Comparison of ENCODE assay signal across 20 mouse cellular contexts in genomic region chr6:66419452-66420041, GRCm38 (mm10).
DNase-seq lines count a peak whose midpoint lies in the region; ATAC-seq lines count a peak whose summit lies in the region.
"Had no signal": no experiment of that assay in that cellular context is flagged by ENCODE, and none has a peak within 500 bp of the region (broad histone marks: within the 10 kb centered on the region; RNA-seq: fewer than 3 reads in every experiment).

No protein-coding gene starts in this region.

- 35% methylated on average over 7 of the region's 7 CpGs for WGBS in forebrain, embryonic 11.5 days
- 61% methylated on average over 7 of the region's 7 CpGs for WGBS in forebrain, embryonic 10.5 days
- 47% methylated on average over 7 of the region's 7 CpGs for WGBS in midbrain, embryonic 11.5 days
- 34% methylated on average over 7 of the region's 7 CpGs for WGBS in midbrain, embryonic 16.5 days
- WGBS in hindbrain, embryonic 13.5 days, result 15% methylated on average over 7 of the region's 7 CpGs
- 10% methylated on average over 7 of the region's 7 CpGs for WGBS in neural tube, embryonic 14.5 days

- intact Hi-C loops in left cerebral cortex, postnatal 36 days (cut with DNase I), result no loop called here
- intact Hi-C loops in heart, postnatal 10 days (cut with DNase I), result no loop called here

- ATAC-seq in forebrain, embryonic 11.5 days (replicated peaks; ENCODE audit: low FRiP score), result peak; percentile 54
- peak; percentile 61 for ATAC-seq in midbrain, embryonic 11.5 days (ENCODE audit: low FRiP score)
- ATAC-seq in midbrain, embryonic 16.5 days, result no peak
- ATAC-seq in hindbrain, embryonic 13.5 days (ENCODE audit: low FRiP score), result peak; percentile 24; the same call in 1 of the 2 replicates
- peak; percentile 73; the same call in 1 of the 2 replicates for ATAC-seq in neural tube, embryonic 14.5 days (ENCODE audit: low read depth)
- ATAC-seq: intestine, postnatal 0 days; lung, postnatal 0 days had no signal

- no peak overlapping the region for H3K4me3 ChIP-seq in forebrain, embryonic 11.5 days (ENCODE audit: low read depth, low read length)
- H3K4me3 ChIP-seq in forebrain, embryonic 10.5 days, result no peak overlapping the region
- H3K4me3 ChIP-seq in midbrain, embryonic 11.5 days (ENCODE audit: low read depth, low read length), result no peak overlapping the region
- H3K4me3 ChIP-seq in midbrain, embryonic 16.5 days (ENCODE audit: low read depth, low read length), result no peak overlapping the region
- H3K4me3 ChIP-seq in hindbrain, embryonic 13.5 days, result no peak overlapping the region
- H3K4me3 ChIP-seq in neural tube, embryonic 14.5 days (ENCODE audit: low read depth, low read length), result no peak overlapping the region
- H3K4me3 ChIP-seq: embryonic facial prominence, embryonic 13.5 days; kidney, embryonic 15.5 days; limb, embryonic 15.5 days; megakaryocyte, embryonic 14.5 days had no signal

- no peak for DNase-seq in forebrain, embryonic 11.5 days (ENCODE audit: low spot score)
- DNase-seq in forebrain, embryonic 10.5 days (ENCODE audit: extremely low spot score, low spot score), result no peak
- no peak for DNase-seq in midbrain, embryonic 11.5 days (ENCODE audit: low spot score, missing footprints)
- no peak for DNase-seq in left cerebral cortex, postnatal 36 days (ENCODE audit: low spot score in 2 of 2)
- no peak for DNase-seq in heart, postnatal 10 days
- DNase-seq: adrenal gland, postnatal 14 days; cerebellum, adult 11 months; gastrocnemius, postnatal 14 days; heart, adult 18-20 months; thymus, postnatal 36 days had no signal

- H3K4me1 ChIP-seq in forebrain, embryonic 11.5 days (replicated peaks; ENCODE audit: control insufficient read depth, insufficient read depth, low read length), result no peaks in the 10 kb centered on the region; the same call in 1 of the 2 replicates
- peaks cover 19% of the 10 kb centered on the region for H3K4me1 ChIP-seq in forebrain, embryonic 10.5 days
- H3K4me1 ChIP-seq in midbrain, embryonic 11.5 days (ENCODE audit: control insufficient read depth, insufficient read depth, low read length), result no peaks in the 10 kb centered on the region
- no peaks in the 10 kb centered on the region for H3K4me1 ChIP-seq in midbrain, embryonic 16.5 days (ENCODE audit: control insufficient read depth, insufficient read depth, low read length)
- H3K4me1 ChIP-seq in hindbrain, embryonic 13.5 days (replicated peaks), result peaks cover 8% of the 10 kb centered on the region
- H3K4me1 ChIP-seq in neural tube, embryonic 14.5 days (ENCODE audit: control insufficient read depth, insufficient read depth, low read length), result peaks cover 3% of the 10 kb centered on the region; the same call in 1 of the 2 replicates
- H3K4me1 ChIP-seq: embryonic facial prominence, embryonic 13.5 days; kidney, embryonic 15.5 days; limb, embryonic 15.5 days had no signal

- H3K4me2 ChIP-seq in forebrain, embryonic 11.5 days (ENCODE audit: low read depth, low read length, severe bottlenecking), result no peak overlapping the region
- H3K4me2 ChIP-seq in midbrain, embryonic 11.5 days, result no peak overlapping the region
- no peak overlapping the region for H3K4me2 ChIP-seq in midbrain, embryonic 16.5 days (ENCODE audit: low read length)
- no peak overlapping the region for H3K4me2 ChIP-seq in hindbrain, embryonic 13.5 days
- no peak overlapping the region for H3K4me2 ChIP-seq in neural tube, embryonic 14.5 days (ENCODE audit: low read depth, low read length)
- H3K4me2 ChIP-seq: embryonic facial prominence, embryonic 13.5 days; kidney, embryonic 15.5 days; limb, embryonic 15.5 days had no signal

- no peaks in the 10 kb centered on the region for H3K27me3 ChIP-seq in forebrain, embryonic 11.5 days (ENCODE audit: control insufficient read depth, insufficient read depth, low read length)
- no peaks in the 10 kb centered on the region for H3K27me3 ChIP-seq in forebrain, embryonic 10.5 days (ENCODE audit: poor library complexity, severe bottlenecking)
- no peaks in the 10 kb centered on the region for H3K27me3 ChIP-seq in midbrain, embryonic 11.5 days (ENCODE audit: control insufficient read depth, insufficient read depth, low read length)
- H3K27me3 ChIP-seq in midbrain, embryonic 16.5 days (ENCODE audit: control insufficient read depth, insufficient read depth, low read depth, low read length), result no peaks in the 10 kb centered on the region
- no peaks in the 10 kb centered on the region for H3K27me3 ChIP-seq in hindbrain, embryonic 13.5 days
- no peaks in the 10 kb centered on the region for H3K27me3 ChIP-seq in neural tube, embryonic 14.5 days (ENCODE audit: control insufficient read depth, insufficient read depth, low read length)
- H3K27me3 ChIP-seq: CH12.LX; embryonic facial prominence, embryonic 13.5 days; kidney, embryonic 15.5 days; limb, embryonic 15.5 days had no signal

- no peaks in the 10 kb centered on the region for H3K36me3 ChIP-seq in forebrain, embryonic 11.5 days (ENCODE audit: control insufficient read depth, insufficient read depth, low read length)
- no peaks in the 10 kb centered on the region for H3K36me3 ChIP-seq in forebrain, embryonic 10.5 days (replicated peaks)
- H3K36me3 ChIP-seq in midbrain, embryonic 11.5 days (ENCODE audit: control insufficient read depth, insufficient read depth, low read length), result no peaks in the 10 kb centered on the region
- H3K36me3 ChIP-seq in midbrain, embryonic 16.5 days (ENCODE audit: control insufficient read depth, insufficient read depth, low read length), result no peaks in the 10 kb centered on the region
- no peaks in the 10 kb centered on the region for H3K36me3 ChIP-seq in hindbrain, embryonic 13.5 days
- H3K36me3 ChIP-seq in neural tube, embryonic 14.5 days (ENCODE audit: control insufficient read depth, insufficient read depth, low read length), result no peaks in the 10 kb centered on the region
- H3K36me3 ChIP-seq: embryonic facial prominence, embryonic 13.5 days; kidney, embryonic 15.5 days; limb, embryonic 15.5 days had no signal

- H3K27ac ChIP-seq in forebrain, embryonic 11.5 days (ENCODE audit: low read depth, low read length), result no peak overlapping the region
- H3K27ac ChIP-seq in forebrain, embryonic 10.5 days, result no peak overlapping the region
- no peak overlapping the region for H3K27ac ChIP-seq in midbrain, embryonic 11.5 days (ENCODE audit: low read depth, low read length)
- no peak overlapping the region for H3K27ac ChIP-seq in midbrain, embryonic 16.5 days (ENCODE audit: low read length)
- H3K27ac ChIP-seq in hindbrain, embryonic 13.5 days, result no peak overlapping the region
- no peak overlapping the region for H3K27ac ChIP-seq in neural tube, embryonic 14.5 days (ENCODE audit: low read depth, low read length)
- H3K27ac ChIP-seq: embryonic facial prominence, embryonic 13.5 days; kidney, embryonic 15.5 days; limb, embryonic 15.5 days had no signal

- H3K9me3 ChIP-seq in forebrain, embryonic 11.5 days (ENCODE audit: control insufficient read depth, low read length), result no peaks in the 10 kb centered on the region
- H3K9me3 ChIP-seq in forebrain, embryonic 10.5 days, result no peaks in the 10 kb centered on the region
- H3K9me3 ChIP-seq in midbrain, embryonic 11.5 days (ENCODE audit: control insufficient read depth, low read length), result no peaks in the 10 kb centered on the region
- H3K9me3 ChIP-seq in midbrain, embryonic 16.5 days (replicated peaks; ENCODE audit: control insufficient read depth, low read length, poor library complexity, severe bottlenecking), result no peaks in the 10 kb centered on the region
- no peaks in the 10 kb centered on the region for H3K9me3 ChIP-seq in hindbrain, embryonic 13.5 days
- H3K9me3 ChIP-seq in neural tube, embryonic 14.5 days (ENCODE audit: control insufficient read depth, low read length), result no peaks in the 10 kb centered on the region
- H3K9me3 ChIP-seq: embryonic facial prominence, embryonic 13.5 days; kidney, embryonic 15.5 days; limb, embryonic 15.5 days; megakaryocyte, embryonic 14.5 days had no signal

- no peak overlapping the region for H3K9ac ChIP-seq in forebrain, embryonic 11.5 days (ENCODE audit: low read length)
- no peak overlapping the region for H3K9ac ChIP-seq in midbrain, embryonic 11.5 days (ENCODE audit: low read length)
- H3K9ac ChIP-seq in midbrain, embryonic 16.5 days (ENCODE audit: low read depth, low read length), result no peak overlapping the region
- H3K9ac ChIP-seq in hindbrain, embryonic 13.5 days, result no peak overlapping the region
- H3K9ac ChIP-seq in neural tube, embryonic 14.5 days (replicated peaks; ENCODE audit: low read depth, low read length), result no peak overlapping the region
- H3K9ac ChIP-seq: embryonic facial prominence, embryonic 13.5 days; kidney, embryonic 15.5 days; limb, embryonic 15.5 days had no signal
